18 mouse cellular contexts compared by ENCODE assay signal in genomic region chr9:31321526-31321925, GRCm38 (mm10). TPM values are rescaled to one million over a fixed set of nuclear protein-coding genes. Genes with fewer than 3 reads are reported as not detected.
DNase-seq lines count a peak whose midpoint lies in the region; ATAC-seq and TF ChIP-seq lines count a peak whose summit lies in the region.
"Had no signal": no experiment of that assay in that cellular context is flagged by ENCODE, and none has a peak within 500 bp of the region (broad histone marks: within the 10 kb centered on the region; RNA-seq: fewer than 3 reads in every experiment).

No protein-coding gene starts in this region.

- TF ChIP-seq CTCF in Patski (IDR thresholded peaks at IDR 0.05) = no peak

- H3K4me2 ChIP-seq in liver, embryonic 12.5 days = no peak overlapping the region
- H3K4me2 ChIP-seq in embryonic facial prominence, embryonic 11.5 days (ENCODE audit: low read depth, low read length) = no peak overlapping the region
- H3K4me2 ChIP-seq: heart, embryonic 11.5 days; liver, embryonic 15.5 days; midbrain, embryonic 11.5 days had no signal

- CTCF ChIA-PET in Patski (lab: Charles Lee) = interaction anchor here (1.4 kb wide), 1 partner anchor 9 kb away, joined by 5 read pairs; no protein-coding TSS in a partner anchor

- no peak for ATAC-seq in liver, embryonic 12.5 days
- ATAC-seq in Patski = peak; percentile 39
- peak; percentile 51; the same call in 1 of the 2 replicates for ATAC-seq in embryonic facial prominence, embryonic 11.5 days (replicated peaks; ENCODE audit: insufficient number of reproducible peaks, low FRiP score, low TSS enrichment, low read depth)
- ATAC-seq: activated CD4-positive, CD25-positive, alpha-beta regulatory T cell, adult 4 months had no signal

- in situ Hi-C loops in Patski (cut with MboI; ENCODE audit: low pct_unique_long_range_greater_than_20kb) = no loop called here

- no peak overlapping the region for H3K4me3 ChIP-seq in liver, embryonic 12.5 days
- no peak overlapping the region for H3K4me3 ChIP-seq in embryonic facial prominence, embryonic 11.5 days (ENCODE audit: low read depth, low read length)
- H3K4me3 ChIP-seq: liver, embryonic 15.5 days; myocyte had no signal

- H3K9ac ChIP-seq in liver, embryonic 12.5 days = no peak overlapping the region
- H3K9ac ChIP-seq in embryonic facial prominence, embryonic 11.5 days (replicated peaks; ENCODE audit: low read length) = no peak overlapping the region
- H3K9ac ChIP-seq: liver, embryonic 15.5 days had no signal

- no peaks in the 10 kb centered on the region for H3K9me3 ChIP-seq in liver, embryonic 12.5 days (replicated peaks)
- no peaks in the 10 kb centered on the region for H3K9me3 ChIP-seq in embryonic facial prominence, embryonic 11.5 days (replicated peaks; ENCODE audit: control insufficient read depth, low read length)
- H3K9me3 ChIP-seq: liver, embryonic 15.5 days had no signal

- peaks cover 23% of the 10 kb centered on the region for H3K4me1 ChIP-seq in liver, embryonic 12.5 days
- no peaks in the 10 kb centered on the region for H3K4me1 ChIP-seq in embryonic facial prominence, embryonic 11.5 days (ENCODE audit: control insufficient read depth, insufficient read depth, low read length)

- H3K27me3 ChIP-seq in liver, embryonic 12.5 days (replicated peaks) = no peaks in the 10 kb centered on the region
- H3K27me3 ChIP-seq in Patski = no peaks in the 10 kb centered on the region
- no peaks in the 10 kb centered on the region for H3K27me3 ChIP-seq in embryonic facial prominence, embryonic 11.5 days (ENCODE audit: control insufficient read depth, insufficient read depth, low read length)
- H3K27me3 ChIP-seq: liver, embryonic 15.5 days had no signal

- POLR2A ChIA-PET in Patski (lab: Charles Lee) = no interaction called here

- peaks cover 15% of the 10 kb centered on the region for H3K36me3 ChIP-seq in liver, embryonic 12.5 days
- no peaks in the 10 kb centered on the region for H3K36me3 ChIP-seq in embryonic facial prominence, embryonic 11.5 days (replicated peaks; ENCODE audit: control insufficient read depth, insufficient read depth, low read depth, low read length)

- DNase-seq in liver = no peak
- no peak for DNase-seq in Patski (ENCODE audit: low read depth, low spot score)
- DNase-seq in embryonic facial prominence, embryonic 11.5 days (ENCODE audit: low spot score) = peak; percentile 26
- DNase-seq in lung, postnatal 36 days = peak; percentile 51
- DNase-seq in left cerebral cortex, postnatal 14 days (ENCODE audit: low spot score in 2 of 2) = no peak
- DNase-seq in ovary, postnatal 10 days (ENCODE audit: low spot score) = no peak
- DNase-seq: cerebellum, postnatal 14 days; gastrocnemius, postnatal 25 days; heart, postnatal 4 days; kidney, adult 8-10 months; kidney, postnatal 36 days; left cerebral cortex, postnatal 4 days had no signal

- intact Hi-C loops in left cerebral cortex, postnatal 14 days (cut with DNase I) = no loop called here

- 0 out of 2 replicates have a peak overlapping the region, but pooled peaks have one; percentile 33 for H3K27ac ChIP-seq in liver, embryonic 12.5 days
- no peak overlapping the region for H3K27ac ChIP-seq in embryonic facial prominence, embryonic 11.5 days (replicated peaks; ENCODE audit: low read depth, low read length)
- H3K27ac ChIP-seq: liver, embryonic 15.5 days had no signal

- WGBS in liver, embryonic 12.5 days (ENCODE audit: insufficient replicate concordance) = 67% methylated on average over 4 of the region's 4 CpGs
- WGBS in embryonic facial prominence, embryonic 11.5 days = 57% methylated on average over 4 of the region's 4 CpGs

RNA-seq across cellular contexts. Expression of gene Prdm10, which starts 41.2 kb away (rescaled TPM):
- polyA plus RNA-seq in liver, embryonic 12.5 days (2016; fragmentation: Nextera tagmentation; extraction: Ambion mirVana) = 4.1 and 4.7 TPM in 2 replicates
- polyA plus RNA-seq in Patski (2021) = 9.0 TPM
- 5.6 and 6.5 TPM in 2 replicates for polyA plus RNA-seq in embryonic facial prominence, embryonic 11.5 days (2014; fragmentation: Nextera tagmentation; extraction: Ambion mirVana)
- total RNA-seq in left cerebral cortex, postnatal 14 days (2021) = 10 to 100 TPM; 17.3 to 21.2 TPM

Comparison
In these comparisons a context has a peak if more than half of its experiments do, and no peak if none do; other contexts are left out.
1. DNase-seq: peak in embryonic facial prominence, embryonic 11.5 days (single experiment) and lung, postnatal 36 days (single experiment); none in liver (single experiment), Patski (single experiment), left cerebral cortex, postnatal 14 days (0 of 2) and ovary, postnatal 10 days (single experiment).